Mouse (Mus musculus): Measurements from ENCODE around the gene Snx11. TPM values are rescaled to one million over a fixed set of nuclear protein-coding genes. Genes with fewer than 3 reads are reported as not detected.
"Not testable (repeated sequence)": the region's sequence is repeated elsewhere in the genome, so short reads cannot be mapped to it uniquely, and the experiment has no call there.

Gene Snx11
- polyA plus RNA-seq, 1 experiment from 2014 or later: 14.3 TPM

- Histone ChIP-seq H3K36me3 (peaks cover 91% of the 10 kb centered on the region), H3K4me2 (no peak overlapping the region)
- 95% methylated on average over 1 of the region's 1 CpGs for WGBS
Observed at GRCm38 (mm10) chr11:96816494-96816893, 39.1 kb upstream of the Snx11 start.

GRCm38 (mm10) chr11:96815895-96816294 is 38.5 kb upstream of the Snx11 start:
- H3K27ac ChIP-seq (ENCODE audit: poor library complexity, severe bottlenecking): no peak overlapping the region
- H3K9me3 ChIP-seq (replicated peaks): no peaks in the 10 kb centered on the region
- H3K36me3 ChIP-seq: peaks cover 91% of the 10 kb centered on the region
- 96% methylated on average over 2 of the region's 2 CpGs for WGBS
- no peak for ATAC-seq (ENCODE audit: insufficient number of reproducible peaks, low FRiP score)
- no peak overlapping the region for H3K4me3 ChIP-seq
- H3K4me2 ChIP-seq: no peak overlapping the region
- H3K27me3 ChIP-seq (replicated peaks): no peaks in the 10 kb centered on the region
- H3K4me1 ChIP-seq (replicated peaks): no peaks in the 10 kb centered on the region
- H3K9ac ChIP-seq: no peak overlapping the region

More at GRCm38 (mm10) chr11:96816494-96816893, 39.1 kb upstream of the Snx11 start:
- Histone ChIP-seq H3K9ac (no peak overlapping the region), H3K4me3 (no peak overlapping the region), H3K9me3 (replicated peaks) (no peaks in the 10 kb centered on the region), H3K4me1 (replicated peaks) (no peaks in the 10 kb centered on the region), H3K27me3 (replicated peaks) (no peaks in the 10 kb centered on the region), H3K27ac (ENCODE audit: poor library complexity, severe bottlenecking) (no peak overlapping the region)
- ATAC-seq (ENCODE audit: insufficient number of reproducible peaks, low FRiP score): no peak

- H3K36me3 ChIP-seq: peaks cover 91% of the 10 kb centered on the region
- H3K9ac ChIP-seq: no peak overlapping the region
- H3K27me3 ChIP-seq (replicated peaks): no peaks in the 10 kb centered on the region
- no peak overlapping the region for H3K27ac ChIP-seq (ENCODE audit: poor library complexity, severe bottlenecking)
- no peaks in the 10 kb centered on the region for H3K9me3 ChIP-seq (replicated peaks)
- 86% methylated on average over 2 of the region's 2 CpGs for WGBS
- no peaks in the 10 kb centered on the region for H3K4me1 ChIP-seq (replicated peaks)
- ATAC-seq (ENCODE audit: insufficient number of reproducible peaks, low FRiP score): no peak
- H3K4me3 ChIP-seq: no peak overlapping the region
- H3K4me2 ChIP-seq: no peak overlapping the region
Observed at GRCm38 (mm10) chr11:96814443-96814842, 37.1 kb upstream of the Snx11 start.

- no peaks in the 10 kb centered on the region for H3K27me3 ChIP-seq (replicated peaks)
- no peak overlapping the region for H3K9ac ChIP-seq
- H3K4me1 ChIP-seq (replicated peaks): no peaks in the 10 kb centered on the region
- WGBS: 82% methylated on average over 5 of the region's 5 CpGs
- H3K36me3 ChIP-seq: peaks cover 91% of the 10 kb centered on the region
- H3K4me2 ChIP-seq: no peak overlapping the region
- H3K9me3 ChIP-seq (replicated peaks): no peaks in the 10 kb centered on the region
- ATAC-seq (ENCODE audit: insufficient number of reproducible peaks, low FRiP score): no peak
- H3K27ac ChIP-seq (ENCODE audit: poor library complexity, severe bottlenecking): no peak overlapping the region
- no peak overlapping the region for H3K4me3 ChIP-seq
Observed at GRCm38 (mm10) chr11:96813920-96814319, 36.6 kb upstream of the Snx11 start.

GRCm38 (mm10) chr11:96813455-96813854 is 36.1 kb upstream of the Snx11 start:
- Histone ChIP-seq H3K9ac (no peak overlapping the region), H3K27me3 (replicated peaks) (no peaks in the 10 kb centered on the region), H3K36me3 (peaks cover 91% of the 10 kb centered on the region), H3K9me3 (replicated peaks) (no peaks in the 10 kb centered on the region), H3K4me3 (no peak overlapping the region), H3K27ac (ENCODE audit: poor library complexity, severe bottlenecking) (0 out of 2 replicates have a peak overlapping the region, but pooled peaks have one; percentile 12), H3K4me1 (replicated peaks) (no peaks in the 10 kb centered on the region), H3K4me2 (no peak overlapping the region)
- WGBS: 83% methylated on average over 4 of the region's 4 CpGs
- ATAC-seq (ENCODE audit: insufficient number of reproducible peaks, low FRiP score): no peak

GRCm38 (mm10) chr11:96811188-96811587 is 33.8 kb upstream of the Snx11 start:
- ATAC-seq (ENCODE audit: insufficient number of reproducible peaks, low FRiP score); H3K4me1 ChIP-seq (replicated peaks); H3K9ac ChIP-seq; H3K4me2 ChIP-seq; H3K4me3 ChIP-seq; H3K27me3 ChIP-seq (replicated peaks); H3K9me3 ChIP-seq (replicated peaks); H3K27ac ChIP-seq (ENCODE audit: poor library complexity, severe bottlenecking): not testable (repeated sequence)
- peaks cover 81% of the 10 kb centered on the region for H3K36me3 ChIP-seq
- WGBS: 87% methylated on average over 1 of the region's 1 CpGs

- ATAC-seq (ENCODE audit: insufficient number of reproducible peaks, low FRiP score): no peak
- H3K4me1 ChIP-seq (replicated peaks): no peaks in the 10 kb centered on the region
- peaks cover 84% of the 10 kb centered on the region for H3K36me3 ChIP-seq
- H3K27me3 ChIP-seq (replicated peaks): no peaks in the 10 kb centered on the region
- no peak overlapping the region for H3K27ac ChIP-seq (ENCODE audit: poor library complexity, severe bottlenecking)
- WGBS: 90% methylated on average over 6 of the region's 6 CpGs
- no peak overlapping the region for H3K4me2 ChIP-seq
- no peak overlapping the region for H3K4me3 ChIP-seq
- no peak overlapping the region for H3K9ac ChIP-seq
- H3K9me3 ChIP-seq (replicated peaks): no peaks in the 10 kb centered on the region
Observed at GRCm38 (mm10) chr11:96809562-96810235, 32.3 kb upstream of the Snx11 start.

GRCm38 (mm10) chr11:96808066-96808465 is 30.7 kb upstream of the Snx11 start:
- no peak overlapping the region for H3K4me2 ChIP-seq
- no peaks in the 10 kb centered on the region for H3K9me3 ChIP-seq (replicated peaks)
- H3K4me1 ChIP-seq (replicated peaks): no peaks in the 10 kb centered on the region
- H3K27ac ChIP-seq (ENCODE audit: poor library complexity, severe bottlenecking): no peak overlapping the region
- WGBS: 37% methylated on average over 1 of the region's 1 CpGs
- H3K4me3 ChIP-seq: no peak overlapping the region
- H3K9ac ChIP-seq: no peak overlapping the region
- ATAC-seq (ENCODE audit: insufficient number of reproducible peaks, low FRiP score): no peak
- no peaks in the 10 kb centered on the region for H3K27me3 ChIP-seq (replicated peaks)
- peaks cover 90% of the 10 kb centered on the region for H3K36me3 ChIP-seq

GRCm38 (mm10) chr11:96805606-96806005 is 28.2 kb upstream of the Snx11 start:
- ATAC-seq (ENCODE audit: insufficient number of reproducible peaks, low FRiP score): no peak
- no peak overlapping the region for H3K4me3 ChIP-seq
- no peaks in the 10 kb centered on the region for H3K9me3 ChIP-seq (replicated peaks)
- no peak overlapping the region for H3K27ac ChIP-seq (ENCODE audit: poor library complexity, severe bottlenecking)
- WGBS: 92% methylated on average over 5 of the region's 5 CpGs
- H3K36me3 ChIP-seq: peaks cover 86% of the 10 kb centered on the region
- no peaks in the 10 kb centered on the region for H3K27me3 ChIP-seq (replicated peaks)
- H3K4me2 ChIP-seq: no peak overlapping the region
- H3K4me1 ChIP-seq (replicated peaks): no peaks in the 10 kb centered on the region
- no peak overlapping the region for H3K9ac ChIP-seq

GRCm38 (mm10) chr11:96799511-96799910 is 22.2 kb upstream of the Snx11 start:
- H3K27ac ChIP-seq (ENCODE audit: poor library complexity, severe bottlenecking): no peak overlapping the region
- no peak for ATAC-seq (ENCODE audit: insufficient number of reproducible peaks, low FRiP score)
- no peaks in the 10 kb centered on the region for H3K9me3 ChIP-seq (replicated peaks)
- no peak overlapping the region for H3K4me3 ChIP-seq
- no peak overlapping the region for H3K4me2 ChIP-seq
- peaks cover 74% of the 10 kb centered on the region for H3K36me3 ChIP-seq
- WGBS: 86% methylated on average over 2 of the region's 2 CpGs
- no peaks in the 10 kb centered on the region for H3K4me1 ChIP-seq (replicated peaks)
- H3K9ac ChIP-seq: no peak overlapping the region
- H3K27me3 ChIP-seq (replicated peaks): no peaks in the 10 kb centered on the region

- no peak overlapping the region for H3K4me3 ChIP-seq
- H3K27ac ChIP-seq (ENCODE audit: poor library complexity, severe bottlenecking): no peak overlapping the region
- peaks cover 9% of the 10 kb centered on the region; the same call in 1 of the 2 replicates for H3K4me1 ChIP-seq (replicated peaks)
- no peaks in the 10 kb centered on the region for H3K9me3 ChIP-seq (replicated peaks)
- no peak overlapping the region for H3K9ac ChIP-seq
- WGBS: 82% methylated on average over 1 of the region's 1 CpGs
- no peak for ATAC-seq (ENCODE audit: insufficient number of reproducible peaks, low FRiP score)
- H3K36me3 ChIP-seq: peaks cover 47% of the 10 kb centered on the region
- no peaks in the 10 kb centered on the region for H3K27me3 ChIP-seq (replicated peaks)
- no peak overlapping the region for H3K4me2 ChIP-seq
Observed at GRCm38 (mm10) chr11:96796586-96796985, 19.2 kb upstream of the Snx11 start.

GRCm38 (mm10) chr11:96796081-96796480 is 18.7 kb upstream of the Snx11 start:
- ATAC-seq (ENCODE audit: insufficient number of reproducible peaks, low FRiP score): no peak
- H3K27ac ChIP-seq (ENCODE audit: poor library complexity, severe bottlenecking): no peak overlapping the region
- no peak overlapping the region for H3K4me3 ChIP-seq
- peaks cover 10% of the 10 kb centered on the region for H3K4me1 ChIP-seq (replicated peaks)
- H3K27me3 ChIP-seq (replicated peaks): no peaks in the 10 kb centered on the region
- H3K9ac ChIP-seq: no peak overlapping the region
- H3K36me3 ChIP-seq: peaks cover 44% of the 10 kb centered on the region
- H3K9me3 ChIP-seq (replicated peaks): no peaks in the 10 kb centered on the region
- H3K4me2 ChIP-seq: no peak overlapping the region
- 92% methylated on average over 2 of the region's 2 CpGs for WGBS

Measured in heart, embryonic 12.5 days (tissue).